Mouse (Mus musculus) spleen, adult 2 months (tissue): ENCODE data around the gene Psmd1.

ENCODE experiments used
- CTCF ChIP-seq: fragments of 200-500 bp; IDR thresholded peaks from 2 replicates; pipeline ENCODE4 v1.5.1; 2011; ENCODE audit warnings: mild to moderate bottlenecking, inconsistent platforms; ENCODE audit not compliant: insufficient read depth, insufficient read length, insufficient replicate concordance; ENCODE audit errors: extremely low read depth
- POLR2A ChIP-seq: fragments of 200-500 bp; IDR thresholded peaks from 2 replicates; pipeline ENCODE4 v1.6.1; 2011; ENCODE audit warnings: low read depth, low read length, inconsistent platforms

- TF ChIP-seq CTCF (no peak), POLR2A (no peak)
These were observed 95.9 kb downstream of the Psmd1 start for GRCm38 (mm10) chr1:86160059-86160458.
